Mouse (Mus musculus): ENCODE data around the gene Sh3pxd2a. TPM values are rescaled to one million over a fixed set of nuclear protein-coding genes. Genes with fewer than 3 reads are reported as not detected.

The Sh3pxd2a gene
- total and polyA plus RNA-seq, 3 experiments = 1.3 to 4.6 (median 3.2) TPM

DNA sequence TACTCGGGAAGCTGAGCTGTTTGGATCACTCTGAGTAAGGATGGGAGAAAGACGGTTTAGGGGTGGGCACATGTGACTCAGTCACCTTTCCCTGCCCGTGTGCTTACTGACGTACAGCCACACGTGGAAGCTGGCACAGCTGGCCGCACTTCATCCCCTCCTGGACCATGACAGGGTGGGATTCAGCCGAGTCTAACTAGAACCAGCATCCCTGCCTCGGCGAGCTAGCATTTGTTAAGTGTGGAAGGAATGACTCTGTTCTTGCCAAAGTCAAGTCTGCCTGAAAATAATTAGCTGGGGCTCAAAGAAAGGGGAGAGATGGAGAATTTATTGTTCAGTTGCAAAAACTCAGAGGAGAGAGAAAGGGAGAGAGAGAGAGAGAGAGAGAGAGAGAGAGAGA lies 193.7 kb downstream of the Sh3pxd2a start:
- no peak for DNase-seq (ENCODE audit: extremely low read depth)
- Histone ChIP-seq H3K36me3 (replicated peaks in 1 of 2; ENCODE audit: control insufficient read depth in 1 of 2, insufficient read depth in 1 of 2, low read length in 1 of 2) (peaks cover 7 to 76% of the 10 kb centered on the region in 2 experiments), H3K4me2 (ENCODE audit: insufficient read depth, low read depth, poor library complexity, severe bottlenecking) (no peak overlapping the region), H3K4me3 (replicated peaks in 1 of 3; ENCODE audit: low read depth in 2 of 3, low read length in 2 of 3, poor library complexity in 1 of 3) (no peak overlapping the region), H3K4me1 (ENCODE audit: control insufficient read depth in 1 of 2, insufficient read depth in 2 of 2) (no peaks in the 10 kb centered on the region), H3K9me3 (replicated peaks; ENCODE audit: low read length) (no peaks in the 10 kb centered on the region), H3K27me3 (replicated peaks) (no peaks in the 10 kb centered on the region), H3K79me2 (replicated peaks; ENCODE audit: control insufficient read depth, extremely low read depth, insufficient read depth, poor library complexity, severe bottlenecking) (no peaks in the 10 kb centered on the region), H3K9ac (ENCODE audit: insufficient read depth, low read depth) (no peak overlapping the region), H3K27ac (ENCODE audit: insufficient read depth, low read depth) (no peak overlapping the region)
- TF ChIP-seq PAX5 (IDR thresholded peaks at IDR 0.05; ENCODE audit: low read length) = no peak
- no peak for TF ChIP-seq RAD21 (IDR thresholded peaks at IDR 0.05; ENCODE audit: low read depth, low read length)
- no peak for TF ChIP-seq MEF2A (IDR thresholded peaks at IDR 0.05; ENCODE audit: borderline replicate concordance, low read depth, low read length)
- TF ChIP-seq JUND (conservative IDR thresholded peaks at IDR 0.05; ENCODE audit: low read depth, low read length) = no peak
- TF ChIP-seq ZKSCAN1 (IDR thresholded peaks at IDR 0.05; ENCODE audit: borderline replicate concordance, low read depth, low read length) = no peak
- TF ChIP-seq MXI1 (IDR thresholded peaks at IDR 0.05; ENCODE audit: low read depth, low read length) = no peak
- TF ChIP-seq MAFK (IDR thresholded peaks at IDR 0.05; ENCODE audit: insufficient replicate concordance, low read length) = no peak
- no peak for TF ChIP-seq POLR2AphosphoS2 (IDR thresholded peaks at IDR 0.05; ENCODE audit: low read depth, low read length)
- TF ChIP-seq ETS1 (conservative IDR thresholded peaks at IDR 0.05; ENCODE audit: low read depth, low read length) = no peak
- no peak for TF ChIP-seq KAT2A (IDR thresholded peaks at IDR 0.05; ENCODE audit: insufficient replicate concordance, low read length)
- TF ChIP-seq SIN3A (IDR thresholded peaks at IDR 0.05; ENCODE audit: low read length) = no peak
- no peak for TF ChIP-seq NELFE (IDR thresholded peaks at IDR 0.05; ENCODE audit: low read depth, low read length)
- no peak for TF ChIP-seq MAX (IDR thresholded peaks at IDR 0.05; ENCODE audit: low read length)
- TF ChIP-seq IRF4 (IDR thresholded peaks at IDR 0.05; ENCODE audit: low read depth, low read length) = no peak
- no peak for TF ChIP-seq POLR2A (IDR thresholded peaks at IDR 0.05; ENCODE audit: low read depth, low read length)
- TF ChIP-seq BHLHE40 (IDR thresholded peaks at IDR 0.05; ENCODE audit: low read depth, low read length) = no peak
- no peak for TF ChIP-seq HCFC1 (IDR thresholded peaks at IDR 0.05; ENCODE audit: low read depth, low read length)
- no peak for TF ChIP-seq EP300 (IDR thresholded peaks at IDR 0.05; ENCODE audit: low read length)
- no peak for TF ChIP-seq USF1 (IDR thresholded peaks at IDR 0.05; ENCODE audit: low read depth, low read length)
- TF ChIP-seq CTCF (conservative IDR thresholded peaks at IDR 0.05 in 1 of 2, IDR thresholded peaks at IDR 0.05 in 1 of 2; ENCODE audit: low read depth in 2 of 2, low read length in 2 of 2) = no peak
- dilution Hi-C loops (cut with MboI; ENCODE audit: extremely low pct_ligation_motif_present, extremely low pct_unique_long_range_greater_than_20kb, low sequenced_read_pairs) (no loop called here), in situ Hi-C loops (cut with MboI; ENCODE audit: low pct_ligation_motif_present, low pct_unique_long_range_greater_than_20kb, low sequenced_read_pairs) (loop anchor here (5.0 kb wide), 1 partner anchor 62 kb away; no protein-coding TSS in a partner anchor)

DNA sequence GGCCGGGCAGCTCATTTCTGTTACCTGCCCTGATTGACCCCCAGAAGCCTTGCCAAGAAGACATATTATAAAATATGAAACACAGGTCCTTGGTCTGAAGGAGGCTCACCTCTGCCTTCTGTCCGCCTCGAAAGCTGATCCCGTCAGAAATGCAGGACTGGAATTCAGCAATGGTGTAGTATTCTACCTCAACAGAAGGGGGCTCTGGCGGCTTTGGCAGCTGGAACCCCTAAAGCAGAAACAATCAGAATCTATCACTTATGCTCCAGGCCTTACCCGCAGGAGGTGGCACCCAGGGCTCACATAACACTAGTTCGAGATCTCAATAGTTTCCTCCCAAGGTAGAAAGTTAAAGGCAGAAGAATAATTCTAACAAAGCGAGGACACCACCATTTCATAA lies 194.5 kb downstream of the Sh3pxd2a start:
- no peaks in the 10 kb centered on the region for H3K4me1 ChIP-seq (ENCODE audit: control insufficient read depth in 1 of 2, insufficient read depth in 2 of 2)
- peak; percentile 12 for DNase-seq (ENCODE audit: extremely low read depth)
- no peaks in the 10 kb centered on the region for H3K79me2 ChIP-seq (replicated peaks; ENCODE audit: control insufficient read depth, extremely low read depth, insufficient read depth, poor library complexity, severe bottlenecking)
- no peaks in the 10 kb centered on the region for H3K9me3 ChIP-seq (replicated peaks; ENCODE audit: low read length)
- TF ChIP-seq CTCF (conservative IDR thresholded peaks at IDR 0.05 in 1 of 2, IDR thresholded peaks at IDR 0.05 in 1 of 2; ENCODE audit: low read depth in 2 of 2, low read length in 2 of 2) (peak; percentile 16 to 65; a peak in 3 of 4 replicates), SMC3 (IDR thresholded peaks at IDR 0.05; ENCODE audit: low read depth, low read length) (peak; percentile 67), RAD21 (IDR thresholded peaks at IDR 0.05; ENCODE audit: low read depth, low read length) (peak; percentile 44), JUN (IDR thresholded peaks at IDR 0.05; ENCODE audit: insufficient read depth, low read depth, low read length) (no peak)
- peaks cover 7 to 79% of the 10 kb centered on the region in 2 experiments for H3K36me3 ChIP-seq (replicated peaks in 1 of 2; ENCODE audit: control insufficient read depth in 1 of 2, insufficient read depth in 1 of 2, low read length in 1 of 2)
- H3K4me3 ChIP-seq (replicated peaks in 1 of 3; ENCODE audit: low read depth in 2 of 3, low read length in 2 of 3, poor library complexity in 1 of 3) = no peak overlapping the region
- in situ Hi-C loops (cut with MboI; ENCODE audit: low pct_ligation_motif_present, low pct_unique_long_range_greater_than_20kb, low sequenced_read_pairs) (loop anchor here (5.0 to 10.0 kb wide), 2 partner anchors 63 to 95 kb away; partner anchors contain the start of gene Neurl1a), dilution Hi-C loops (cut with MboI; ENCODE audit: extremely low pct_ligation_motif_present, extremely low pct_unique_long_range_greater_than_20kb, low sequenced_read_pairs) (no loop called here)
- no peak overlapping the region for H3K9ac ChIP-seq (ENCODE audit: insufficient read depth, low read depth)
- no peak overlapping the region for H3K27ac ChIP-seq (ENCODE audit: insufficient read depth, low read depth)
- no peaks in the 10 kb centered on the region for H3K27me3 ChIP-seq (replicated peaks)
- no peak overlapping the region for H3K4me2 ChIP-seq (ENCODE audit: insufficient read depth, low read depth, poor library complexity, severe bottlenecking)

Data from CH12.LX (cell line).